Comparison of ENCODE assay signal across 8 mouse cellular contexts in genomic region chr6:149308956-149309932, GRCm38 (mm10). TPM values are rescaled to one million over a fixed set of nuclear protein-coding genes. Genes with fewer than 3 reads are reported as not detected.
DNase-seq lines count a peak whose midpoint lies in the region; ATAC-seq and TF ChIP-seq lines count a peak whose summit lies in the region.

Gene Resf1, plus strand, starts transcription at chr6:149309414.

- no peak; the same call in 1 of the 2 replicates for TF ChIP-seq RAD21 in CH12.LX (IDR thresholded peaks at IDR 0.05; ENCODE audit: low read depth, low read length)

- H3K4me1 ChIP-seq in CH12.LX (ENCODE audit: control insufficient read depth in 1 of 2, insufficient read depth in 2 of 2), result peaks cover 7 to 38% of the 10 kb centered on the region in 2 experiments; a peak in 3 of 4 replicates
- peaks cover 13% of the 10 kb centered on the region for H3K4me1 ChIP-seq in forebrain, embryonic 12.5 days
- peaks cover 12% of the 10 kb centered on the region for H3K4me1 ChIP-seq in liver, postnatal 0 days (ENCODE audit: insufficient read depth)
- H3K4me1 ChIP-seq in neural tube, embryonic 14.5 days (ENCODE audit: control insufficient read depth, insufficient read depth, low read length), result peaks cover 15% of the 10 kb centered on the region

- H3K4me3 ChIP-seq in CH12.LX (replicated peaks in 1 of 3; ENCODE audit: low read depth in 2 of 3, low read length in 2 of 3, poor library complexity in 1 of 3), result peak within 1 kb of the TSS; percentile 63 to 73 (median 71)
- H3K4me3 ChIP-seq in forebrain, embryonic 12.5 days (replicated peaks), result peak within 1 kb of the TSS; percentile 81
- H3K4me3 ChIP-seq in liver, postnatal 0 days (ENCODE audit: low read depth, low read length), result peak within 1 kb of the TSS; percentile 64
- H3K4me3 ChIP-seq in neural tube, embryonic 14.5 days (ENCODE audit: low read depth, low read length), result peak within 1 kb of the TSS; percentile 67

- H3K4me2 ChIP-seq in CH12.LX (ENCODE audit: insufficient read depth, low read depth, poor library complexity, severe bottlenecking), result peak within 1 kb of the TSS; percentile 97
- H3K4me2 ChIP-seq in forebrain, embryonic 12.5 days, result peak within 1 kb of the TSS; percentile 57
- H3K4me2 ChIP-seq in liver, postnatal 0 days (ENCODE audit: low read depth, low read length), result peak within 1 kb of the TSS; percentile 66
- peak within 1 kb of the TSS; percentile 54 for H3K4me2 ChIP-seq in neural tube, embryonic 14.5 days (ENCODE audit: low read depth, low read length)

- peak; percentile 91 for TF ChIP-seq POLR2A in CH12.LX (IDR thresholded peaks at IDR 0.05; ENCODE audit: low read depth, low read length)

- dilution Hi-C loops in CH12.LX (cut with MboI; ENCODE audit: extremely low pct_ligation_motif_present, extremely low pct_unique_long_range_greater_than_20kb, low sequenced_read_pairs), result no loop called here

- no peak; the same call in 1 of the 2 replicates for TF ChIP-seq EP300 in CH12.LX (IDR thresholded peaks at IDR 0.05; ENCODE audit: low read length)
- no peak; the same call in 1 of the 2 replicates for TF ChIP-seq EP300 in liver, postnatal 0 days (IDR thresholded peaks at IDR 0.05; ENCODE audit: low read depth)

- no peaks in the 10 kb centered on the region for H3K27me3 ChIP-seq in CH12.LX (replicated peaks)
- H3K27me3 ChIP-seq in forebrain, embryonic 12.5 days, result no peaks in the 10 kb centered on the region
- H3K27me3 ChIP-seq in liver, postnatal 0 days (ENCODE audit: insufficient read depth, low read length), result no peaks in the 10 kb centered on the region
- H3K27me3 ChIP-seq in neural tube, embryonic 14.5 days (ENCODE audit: control insufficient read depth, insufficient read depth, low read length), result no peaks in the 10 kb centered on the region

- H3K9me3 ChIP-seq in CH12.LX (replicated peaks; ENCODE audit: low read length), result peaks cover 28% of the 10 kb centered on the region
- no peaks in the 10 kb centered on the region for H3K9me3 ChIP-seq in forebrain, embryonic 12.5 days
- H3K9me3 ChIP-seq in liver, postnatal 0 days (ENCODE audit: low read length), result peaks cover 24% of the 10 kb centered on the region
- no peaks in the 10 kb centered on the region for H3K9me3 ChIP-seq in neural tube, embryonic 14.5 days (ENCODE audit: control insufficient read depth, low read length)

- TF ChIP-seq CTCF in CH12.LX (conservative IDR thresholded peaks at IDR 0.05 in 1 of 2, IDR thresholded peaks at IDR 0.05 in 1 of 2; ENCODE audit: low read depth in 2 of 2, low read length in 2 of 2), result no peak; a peak in 1 of 4 replicates
- TF ChIP-seq CTCF in liver, postnatal 0 days (IDR thresholded peaks at IDR 0.05; ENCODE audit: low read depth), result 0 out of 2 replicates have a peak, but pooled peaks have one; percentile 4

- DNase-seq in CH12.LX (ENCODE audit: extremely low read depth), result peak; percentile 89
- peak; percentile 69 for DNase-seq in c-Kit-positive CD71-positive TER-119-negative erythroid progenitor cells, embryonic 14.5 days (ENCODE audit: low read depth)
- peak; percentile 94 to 95 for DNase-seq in heart, postnatal 10 days
- DNase-seq in large intestine, adult 2 months (ENCODE audit: low read depth, low spot score), result peak; percentile 47
- peak; percentile 92 for DNase-seq in liver, postnatal 0 days
- DNase-seq in testis, postnatal 10 days (ENCODE audit: low spot score), result peak; percentile 90

- peak; percentile 100 for ATAC-seq in forebrain, embryonic 12.5 days (ENCODE audit: low FRiP score)
- peak; percentile 96 for ATAC-seq in liver, postnatal 0 days
- ATAC-seq in neural tube, embryonic 14.5 days (ENCODE audit: low read depth), result peak; percentile 100

- in situ Hi-C loops in CH12.LX (cut with MboI; ENCODE audit: low pct_ligation_motif_present, low pct_unique_long_range_greater_than_20kb, low sequenced_read_pairs), result no loop called here

- peak within 1 kb of the TSS; percentile 82 for H3K9ac ChIP-seq in CH12.LX (ENCODE audit: insufficient read depth, low read depth)
- peak within 1 kb of the TSS; percentile 93 for H3K9ac ChIP-seq in forebrain, embryonic 12.5 days
- H3K9ac ChIP-seq in liver, postnatal 0 days (replicated peaks), result peak within 1 kb of the TSS; percentile 80
- H3K9ac ChIP-seq in neural tube, embryonic 14.5 days (replicated peaks; ENCODE audit: low read depth, low read length), result peak within 1 kb of the TSS; percentile 84

- peak within 1 kb of the TSS; percentile 91 for H3K27ac ChIP-seq in CH12.LX (ENCODE audit: insufficient read depth, low read depth)
- peak within 1 kb of the TSS; percentile 98 for H3K27ac ChIP-seq in forebrain, embryonic 12.5 days
- H3K27ac ChIP-seq in liver, postnatal 0 days (ENCODE audit: low read depth), result peak within 1 kb of the TSS; percentile 96
- peak within 1 kb of the TSS; percentile 97 for H3K27ac ChIP-seq in neural tube, embryonic 14.5 days (ENCODE audit: low read depth, low read length)

- intact Hi-C loops in heart, postnatal 10 days (cut with DNase I), result loop anchor here (1.0 to 5.0 kb wide), 3 partner anchors 121 to 362 kb away; partner anchors contain the start of genes Amn1 and Sinhcaf

- peaks cover 5 to 20% of the 10 kb centered on the region in 2 experiments for H3K36me3 ChIP-seq in CH12.LX (replicated peaks in 1 of 2; ENCODE audit: control insufficient read depth in 1 of 2, insufficient read depth in 1 of 2, low read length in 1 of 2)
- peaks cover 9% of the 10 kb centered on the region for H3K36me3 ChIP-seq in forebrain, embryonic 12.5 days (replicated peaks)
- peaks cover 12% of the 10 kb centered on the region; the same call in 1 of the 2 replicates for H3K36me3 ChIP-seq in liver, postnatal 0 days (replicated peaks; ENCODE audit: insufficient read depth, low read length)
- H3K36me3 ChIP-seq in neural tube, embryonic 14.5 days (ENCODE audit: control insufficient read depth, insufficient read depth, low read length), result no peaks in the 10 kb centered on the region

- H3K79me2 ChIP-seq in CH12.LX (replicated peaks; ENCODE audit: control insufficient read depth, extremely low read depth, insufficient read depth, poor library complexity, severe bottlenecking), result peaks cover 19% of the 10 kb centered on the region

- WGBS in forebrain, embryonic 12.5 days, result 6% methylated on average over 61 of the region's 61 CpGs
- 2% methylated on average over 61 of the region's 61 CpGs for WGBS in large intestine, adult 2 months
- WGBS in liver, postnatal 0 days (ENCODE audit: insufficient replicate concordance), result 4% methylated on average over 61 of the region's 61 CpGs
- WGBS in neural tube, embryonic 14.5 days, result 4% methylated on average over 61 of the region's 61 CpGs

TF ChIP-seq in CH12.LX, 34 proteins besides CTCF, POLR2A, EP300 and RAD21 (continues in another document):
- TF ChIP-seq TBP (conservative IDR thresholded peaks at IDR 0.05; ENCODE audit: low read depth, low read length), result peak; percentile 12; the same call in 1 of the 2 replicates
- peak; percentile 74 for TF ChIP-seq MXI1 (IDR thresholded peaks at IDR 0.05; ENCODE audit: low read depth, low read length)
- no peak for TF ChIP-seq ZNF384 (IDR thresholded peaks at IDR 0.05; ENCODE audit: low read depth, low read length)
- TF ChIP-seq JUND (conservative IDR thresholded peaks at IDR 0.05; ENCODE audit: low read depth, low read length), result no peak
- TF ChIP-seq POLR2AphosphoS2 (IDR thresholded peaks at IDR 0.05; ENCODE audit: low read depth, low read length), result peak; percentile 69; the same call in 1 of the 2 replicates
- no peak; the same call in 1 of the 2 replicates for TF ChIP-seq CHD1 (IDR thresholded peaks at IDR 0.05; ENCODE audit: low read depth, low read length)
- peak; percentile 92 for TF ChIP-seq ZMIZ1 (IDR thresholded peaks at IDR 0.05; ENCODE audit: low read depth, low read length)
- no peak for TF ChIP-seq ZC3H11A (IDR thresholded peaks at IDR 0.05; ENCODE audit: low read depth, low read length)
- no peak; the same call in 1 of the 2 replicates for TF ChIP-seq MAX (IDR thresholded peaks at IDR 0.05; ENCODE audit: low read length)
- no peak for TF ChIP-seq ZKSCAN1 (IDR thresholded peaks at IDR 0.05; ENCODE audit: borderline replicate concordance, low read depth, low read length)
- peak; percentile 71 for TF ChIP-seq HCFC1 (IDR thresholded peaks at IDR 0.05; ENCODE audit: low read depth, low read length)
- TF ChIP-seq TCF12 (IDR thresholded peaks at IDR 0.05; ENCODE audit: low read depth, low read length), result peak; percentile 79
- TF ChIP-seq MYC (IDR thresholded peaks at IDR 0.05; ENCODE audit: low read depth, low read length), result no peak
- TF ChIP-seq ETS1 (conservative IDR thresholded peaks at IDR 0.05; ENCODE audit: low read depth, low read length), result peak; percentile 45
- no peak for TF ChIP-seq PAX5 (IDR thresholded peaks at IDR 0.05; ENCODE audit: low read length)
- no peak for TF ChIP-seq SMC3 (IDR thresholded peaks at IDR 0.05; ENCODE audit: low read depth, low read length)
- 0 out of 2 replicates have a peak, but pooled peaks have one; percentile 11 for TF ChIP-seq CHD2 (IDR thresholded peaks at IDR 0.05; ENCODE audit: low read length)
- TF ChIP-seq UBTF (IDR thresholded peaks at IDR 0.05; ENCODE audit: low read depth, low read length), result peak; percentile 95
- peak; percentile 39; the same call in 1 of the 2 replicates for TF ChIP-seq BHLHE40 (IDR thresholded peaks at IDR 0.05; ENCODE audit: low read depth, low read length)
- 0 out of 2 replicates have a peak, but pooled peaks have one; percentile 19 for TF ChIP-seq NRF1 (IDR thresholded peaks at IDR 0.05; ENCODE audit: low read depth, low read length)
- no peak for TF ChIP-seq KAT2A (IDR thresholded peaks at IDR 0.05; ENCODE audit: insufficient replicate concordance, low read length)
- no peak for TF ChIP-seq RCOR1 (conservative IDR thresholded peaks at IDR 0.05; ENCODE audit: low read depth, low read length)
- no peak for TF ChIP-seq USF1 (IDR thresholded peaks at IDR 0.05; ENCODE audit: low read depth, low read length)
- no peak for TF ChIP-seq USF2 (conservative IDR thresholded peaks at IDR 0.05; ENCODE audit: low read depth, low read length)
- TF ChIP-seq NELFE (IDR thresholded peaks at IDR 0.05; ENCODE audit: low read depth, low read length), result peak; percentile 94
- TF ChIP-seq ELF1 (IDR thresholded peaks at IDR 0.05; ENCODE audit: low read depth, low read length), result peak; percentile 87
- TF ChIP-seq MAZ (IDR thresholded peaks at IDR 0.05; ENCODE audit: low read depth, low read length), result peak; percentile 83; the same call in 1 of the 2 replicates

RNA-seq across cellular contexts. Expression of gene Resf1, which starts in this region (rescaled TPM):
- total RNA-seq in CH12.LX (2012; rRNA removed) (12.4 and 13.4 TPM in 2 replicates), CH12.LX (2014; rRNA removed) (20.9 and 25.3 TPM in 2 replicates)
- polyA plus RNA-seq in CH12.LX (2012; ENCODE audit: insufficient read length, low read depth), result 14.7 and 15.5 TPM in 2 replicates
- 44.8 and 47.6 TPM in 2 replicates for polyA plus RNA-seq in forebrain, embryonic 12.5 days (2016; fragmentation: Nextera tagmentation; extraction: Ambion mirVana)
- 10 to 100 TPM; 29.4 to 42.3 TPM for total RNA-seq in heart, postnatal 10 days (2021)
- polyA plus RNA-seq in large intestine, adult 2 months (2012; rRNA removed), result 4.0 and 11.2 TPM in 2 replicates
- polyA plus RNA-seq in liver, postnatal 0 days (2015; fragmentation: Nextera tagmentation; extraction: Ambion mirVana), result 16.0 and 22.3 TPM in 2 replicates
- 30.5 and 30.8 TPM in 2 replicates for polyA plus RNA-seq in neural tube, embryonic 14.5 days (2014; fragmentation: Nextera tagmentation; extraction: Ambion mirVana)

Comparison
In these comparisons a context has a peak if more than half of its experiments do, and no peak if none do; other contexts are left out.
1. Peak in every context shown above with its lines: DNase-seq, ATAC-seq, H3K4me3 ChIP-seq and H3K27ac ChIP-seq.